Mouse (Mus musculus): ENCODE data around the gene Stoml3. TPM values are rescaled to one million over a fixed set of nuclear protein-coding genes. Genes with fewer than 3 reads are reported as not detected.

The Stoml3 gene
- total and polyA plus RNA-seq, 3 experiments, result not detected

DNA sequence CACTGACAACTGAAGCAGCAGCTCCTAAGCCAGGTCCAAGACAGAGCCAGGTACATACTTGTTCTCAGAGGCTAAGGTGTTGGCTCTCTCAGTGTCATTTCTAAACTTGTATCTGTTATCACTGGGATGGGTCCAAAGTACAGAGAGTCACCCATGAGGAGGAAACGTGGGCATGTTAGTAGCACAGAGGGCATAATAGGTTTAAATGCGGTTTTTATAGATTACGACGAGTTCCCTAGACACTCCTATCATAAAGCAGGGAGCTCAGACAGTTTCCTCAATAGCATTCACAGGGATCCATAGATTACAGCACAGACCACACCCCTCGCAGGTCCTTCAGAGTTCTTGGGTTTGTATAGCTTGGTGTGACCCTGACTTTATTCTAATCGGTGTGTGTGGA, 34.4 kb upstream of the Stoml3 start:
- H3K4me1 ChIP-seq (ENCODE audit: control insufficient read depth in 1 of 2, insufficient read depth in 2 of 2), result no peaks in the 10 kb centered on the region
- H3K79me2 ChIP-seq (replicated peaks; ENCODE audit: control insufficient read depth, extremely low read depth, insufficient read depth, poor library complexity, severe bottlenecking), result no peaks in the 10 kb centered on the region
- H3K4me3 ChIP-seq (replicated peaks in 1 of 3; ENCODE audit: low read depth in 2 of 3, low read length in 2 of 3, poor library complexity in 1 of 3), result no peak overlapping the region
- DNase-seq (ENCODE audit: extremely low read depth), result no peak
- H3K36me3 ChIP-seq (replicated peaks in 1 of 2; ENCODE audit: control insufficient read depth in 1 of 2, insufficient read depth in 1 of 2, low read length in 1 of 2), result peaks cover 77 to 96% of the 10 kb centered on the region in 2 experiments
- no peak overlapping the region for H3K4me2 ChIP-seq (ENCODE audit: insufficient read depth, low read depth, poor library complexity, severe bottlenecking)
- in situ Hi-C loops (cut with MboI; ENCODE audit: low pct_ligation_motif_present, low pct_unique_long_range_greater_than_20kb, low sequenced_read_pairs) (loop anchor here (25.0 kb wide), 1 partner anchor 1192 kb away; the partner anchor contains the start of gene Foxo1), dilution Hi-C loops (cut with MboI; ENCODE audit: extremely low pct_ligation_motif_present, extremely low pct_unique_long_range_greater_than_20kb, low sequenced_read_pairs) (no loop called here)
- no peak overlapping the region for H3K27ac ChIP-seq (ENCODE audit: insufficient read depth, low read depth)
- no peaks in the 10 kb centered on the region for H3K27me3 ChIP-seq (replicated peaks)
- no peaks in the 10 kb centered on the region for H3K9me3 ChIP-seq (replicated peaks; ENCODE audit: low read length)
- TF ChIP-seq USF2 (conservative IDR thresholded peaks at IDR 0.05; ENCODE audit: low read depth, low read length) (no peak), ZKSCAN1 (IDR thresholded peaks at IDR 0.05; ENCODE audit: borderline replicate concordance, low read depth, low read length) (no peak), ELF1 (IDR thresholded peaks at IDR 0.05; ENCODE audit: low read depth, low read length) (no peak), JUND (conservative IDR thresholded peaks at IDR 0.05; ENCODE audit: low read depth, low read length) (no peak), MYC (IDR thresholded peaks at IDR 0.05; ENCODE audit: low read depth, low read length) (no peak), HCFC1 (IDR thresholded peaks at IDR 0.05; ENCODE audit: low read depth, low read length) (no peak), KAT2A (IDR thresholded peaks at IDR 0.05; ENCODE audit: insufficient replicate concordance, low read length) (no peak), EP300 (IDR thresholded peaks at IDR 0.05; ENCODE audit: low read length) (no peak), SIN3A (IDR thresholded peaks at IDR 0.05; ENCODE audit: low read length) (no peak), CHD2 (IDR thresholded peaks at IDR 0.05; ENCODE audit: low read length) (no peak), NELFE (IDR thresholded peaks at IDR 0.05; ENCODE audit: low read depth, low read length) (no peak), CTCF (conservative IDR thresholded peaks at IDR 0.05 in 1 of 2, IDR thresholded peaks at IDR 0.05 in 1 of 2; ENCODE audit: low read depth in 2 of 2, low read length in 2 of 2) (no peak), NRF1 (IDR thresholded peaks at IDR 0.05; ENCODE audit: low read depth, low read length) (no peak), ZMIZ1 (IDR thresholded peaks at IDR 0.05; ENCODE audit: low read depth, low read length) (no peak), PAX5 (IDR thresholded peaks at IDR 0.05; ENCODE audit: low read length) (no peak), UBTF (IDR thresholded peaks at IDR 0.05; ENCODE audit: low read depth, low read length) (no peak), MXI1 (IDR thresholded peaks at IDR 0.05; ENCODE audit: low read depth, low read length) (no peak), ZC3H11A (IDR thresholded peaks at IDR 0.05; ENCODE audit: low read depth, low read length) (no peak), TCF12 (IDR thresholded peaks at IDR 0.05; ENCODE audit: low read depth, low read length) (no peak), BHLHE40 (IDR thresholded peaks at IDR 0.05; ENCODE audit: low read depth, low read length) (no peak)
- no peak overlapping the region for H3K9ac ChIP-seq (ENCODE audit: insufficient read depth, low read depth)

- Histone ChIP-seq H3K9ac (ENCODE audit: insufficient read depth, low read depth) (no peak overlapping the region), H3K27me3 (replicated peaks) (no peaks in the 10 kb centered on the region), H3K4me3 (replicated peaks in 1 of 3; ENCODE audit: low read depth in 2 of 3, low read length in 2 of 3, poor library complexity in 1 of 3) (no peak overlapping the region), H3K36me3 (replicated peaks in 1 of 2; ENCODE audit: control insufficient read depth in 1 of 2, insufficient read depth in 1 of 2, low read length in 1 of 2) (peaks cover 80 to 96% of the 10 kb centered on the region in 2 experiments), H3K4me2 (ENCODE audit: insufficient read depth, low read depth, poor library complexity, severe bottlenecking) (no peak overlapping the region), H3K4me1 (ENCODE audit: control insufficient read depth in 1 of 2, insufficient read depth in 2 of 2) (peaks cover 0 to 4% of the 10 kb centered on the region in 2 experiments; a peak in 1 of 4 replicates), H3K9me3 (replicated peaks; ENCODE audit: low read length) (no peaks in the 10 kb centered on the region), H3K79me2 (replicated peaks; ENCODE audit: control insufficient read depth, extremely low read depth, insufficient read depth, poor library complexity, severe bottlenecking) (no peaks in the 10 kb centered on the region), H3K27ac (ENCODE audit: insufficient read depth, low read depth) (no peak overlapping the region)
- dilution Hi-C loops (cut with MboI; ENCODE audit: extremely low pct_ligation_motif_present, extremely low pct_unique_long_range_greater_than_20kb, low sequenced_read_pairs) (no loop called here), in situ Hi-C loops (cut with MboI; ENCODE audit: low pct_ligation_motif_present, low pct_unique_long_range_greater_than_20kb, low sequenced_read_pairs) (loop anchor here (25.0 kb wide), 1 partner anchor 1192 kb away; the partner anchor contains the start of gene Foxo1)
- no peak for DNase-seq (ENCODE audit: extremely low read depth)
- TF ChIP-seq MAZ (IDR thresholded peaks at IDR 0.05; ENCODE audit: low read depth, low read length), result no peak
- TF ChIP-seq KAT2A (IDR thresholded peaks at IDR 0.05; ENCODE audit: insufficient replicate concordance, low read length), result no peak
- TF ChIP-seq RCOR1 (conservative IDR thresholded peaks at IDR 0.05; ENCODE audit: low read depth, low read length), result no peak
- no peak for TF ChIP-seq EP300 (IDR thresholded peaks at IDR 0.05; ENCODE audit: low read length)
- TF ChIP-seq JUND (conservative IDR thresholded peaks at IDR 0.05; ENCODE audit: low read depth, low read length), result no peak
- TF ChIP-seq BHLHE40 (IDR thresholded peaks at IDR 0.05; ENCODE audit: low read depth, low read length), result no peak
- TF ChIP-seq MAFK (IDR thresholded peaks at IDR 0.05; ENCODE audit: insufficient replicate concordance, low read length), result no peak
- no peak for TF ChIP-seq MXI1 (IDR thresholded peaks at IDR 0.05; ENCODE audit: low read depth, low read length)
- no peak for TF ChIP-seq SIN3A (IDR thresholded peaks at IDR 0.05; ENCODE audit: low read length)
- TF ChIP-seq PAX5 (IDR thresholded peaks at IDR 0.05; ENCODE audit: low read length), result no peak
Measured at GRCm38 (mm10) chr3:53454561-53454960, 33.9 kb upstream of the Stoml3 start.

All from CH12.LX (cell line).